21 mouse cellular contexts compared by ENCODE assay signal in genomic region chr6:22567891-22568290, GRCm38 (mm10).
DNase-seq lines count a peak whose midpoint lies in the region; ATAC-seq lines count a peak whose summit lies in the region.
"Had no signal": no experiment of that assay in that cellular context is flagged by ENCODE, and none has a peak within 500 bp of the region (broad histone marks: within the 10 kb centered on the region; RNA-seq: fewer than 3 reads in every experiment).

No protein-coding gene starts in this region.

- no peaks in the 10 kb centered on the region for H3K9me3 ChIP-seq in forebrain, embryonic 13.5 days (replicated peaks)
- no peaks in the 10 kb centered on the region for H3K9me3 ChIP-seq in forebrain, embryonic 11.5 days (ENCODE audit: control insufficient read depth, low read length)
- H3K9me3 ChIP-seq: embryonic facial prominence, embryonic 10.5 days; forebrain, embryonic 10.5 days; heart, embryonic 15.5 days; hindbrain, embryonic 15.5 days had no signal

- ATAC-seq in forebrain, embryonic 13.5 days, result peak; percentile 38; the same call in 1 of the 2 replicates
- no peak for ATAC-seq in forebrain, embryonic 11.5 days (replicated peaks; ENCODE audit: low FRiP score)
- ATAC-seq: activated CD4-positive, CD25-positive, alpha-beta regulatory T cell, adult 4 months; intestine, embryonic 16.5 days had no signal

- no peaks in the 10 kb centered on the region for H3K4me1 ChIP-seq in forebrain, embryonic 13.5 days
- H3K4me1 ChIP-seq in forebrain, embryonic 11.5 days (replicated peaks; ENCODE audit: control insufficient read depth, insufficient read depth, low read length), result no peaks in the 10 kb centered on the region
- H3K4me1 ChIP-seq: embryonic facial prominence, embryonic 10.5 days; forebrain, embryonic 10.5 days; heart, embryonic 15.5 days; hindbrain, embryonic 15.5 days had no signal

- no peak overlapping the region for H3K4me3 ChIP-seq in forebrain, embryonic 13.5 days
- H3K4me3 ChIP-seq in forebrain, embryonic 11.5 days (ENCODE audit: low read depth, low read length), result no peak overlapping the region
- H3K4me3 ChIP-seq: embryonic facial prominence, embryonic 10.5 days; forebrain, embryonic 10.5 days; heart, adult 2 months; heart, embryonic 15.5 days; hindbrain, embryonic 15.5 days had no signal

- no peaks in the 10 kb centered on the region for H3K27me3 ChIP-seq in forebrain, embryonic 13.5 days
- no peaks in the 10 kb centered on the region for H3K27me3 ChIP-seq in forebrain, embryonic 11.5 days (ENCODE audit: control insufficient read depth, insufficient read depth, low read length)
- H3K27me3 ChIP-seq: heart, embryonic 15.5 days; hindbrain, embryonic 15.5 days had no signal

- H3K27ac ChIP-seq in forebrain, embryonic 13.5 days, result no peak overlapping the region
- H3K27ac ChIP-seq in forebrain, embryonic 11.5 days (ENCODE audit: low read depth, low read length), result no peak overlapping the region
- H3K27ac ChIP-seq: embryonic facial prominence, embryonic 10.5 days; forebrain, embryonic 10.5 days; heart, adult 2 months; heart, embryonic 15.5 days; hindbrain, embryonic 15.5 days had no signal

- 84% methylated on average over 9 of the region's 9 CpGs for WGBS in forebrain, embryonic 13.5 days
- WGBS in forebrain, embryonic 11.5 days, result 90% methylated on average over 9 of the region's 9 CpGs

- H3K9ac ChIP-seq in forebrain, embryonic 13.5 days, result no peak overlapping the region
- H3K9ac ChIP-seq in forebrain, embryonic 11.5 days (ENCODE audit: low read length), result no peak overlapping the region
- H3K9ac ChIP-seq: heart, embryonic 15.5 days; hindbrain, embryonic 15.5 days had no signal

- H3K36me3 ChIP-seq in forebrain, embryonic 13.5 days (ENCODE audit: poor library complexity, severe bottlenecking), result no peaks in the 10 kb centered on the region
- H3K36me3 ChIP-seq in forebrain, embryonic 11.5 days (ENCODE audit: control insufficient read depth, insufficient read depth, low read length), result no peaks in the 10 kb centered on the region
- H3K36me3 ChIP-seq: embryonic facial prominence, embryonic 10.5 days; forebrain, embryonic 10.5 days; heart, embryonic 15.5 days; hindbrain, embryonic 15.5 days had no signal

- no peak for DNase-seq in forebrain, embryonic 11.5 days (ENCODE audit: low spot score)
- DNase-seq in 3134 (ENCODE audit: extremely low read depth, insufficient read length, low spot score), result peak; percentile 7
- DNase-seq in NIH3T3 (ENCODE audit: low read depth), result peak; percentile 15
- peak; percentile 8 for DNase-seq in fibroblast of lung, adult 2 months (ENCODE audit: low read depth)
- DNase-seq in retina, postnatal 1 day, result no peak
- no peak for DNase-seq in gastrocnemius, adult 18-20 months (ENCODE audit: low spot score)
- DNase-seq: adrenal gland, postnatal 25 days; cerebellum, adult 11-12 months; cerebellum, adult 9-10 months; cerebellum, postnatal 25 days; gastrocnemius, postnatal 14 days; heart, adult 2 months; kidney, adult 2 months had no signal

- H3K4me2 ChIP-seq in forebrain, embryonic 13.5 days, result no peak overlapping the region
- no peak overlapping the region for H3K4me2 ChIP-seq in forebrain, embryonic 11.5 days (ENCODE audit: low read depth, low read length, severe bottlenecking)
- H3K4me2 ChIP-seq: heart, embryonic 11.5 days; heart, embryonic 15.5 days; hindbrain, embryonic 15.5 days had no signal

Comparison
In these comparisons a context has a peak if more than half of its experiments do, and no peak if none do; other contexts are left out.
1. DNase-seq: peak in 3134 (single experiment), NIH3T3 (single experiment) and fibroblast of lung, adult 2 months (single experiment); none in forebrain, embryonic 11.5 days (single experiment), retina, postnatal 1 day (single experiment) and gastrocnemius, adult 18-20 months (single experiment).